Mouse (Mus musculus): ENCODE results near the gene Mxd1.

Gene Mxd1

DNA sequence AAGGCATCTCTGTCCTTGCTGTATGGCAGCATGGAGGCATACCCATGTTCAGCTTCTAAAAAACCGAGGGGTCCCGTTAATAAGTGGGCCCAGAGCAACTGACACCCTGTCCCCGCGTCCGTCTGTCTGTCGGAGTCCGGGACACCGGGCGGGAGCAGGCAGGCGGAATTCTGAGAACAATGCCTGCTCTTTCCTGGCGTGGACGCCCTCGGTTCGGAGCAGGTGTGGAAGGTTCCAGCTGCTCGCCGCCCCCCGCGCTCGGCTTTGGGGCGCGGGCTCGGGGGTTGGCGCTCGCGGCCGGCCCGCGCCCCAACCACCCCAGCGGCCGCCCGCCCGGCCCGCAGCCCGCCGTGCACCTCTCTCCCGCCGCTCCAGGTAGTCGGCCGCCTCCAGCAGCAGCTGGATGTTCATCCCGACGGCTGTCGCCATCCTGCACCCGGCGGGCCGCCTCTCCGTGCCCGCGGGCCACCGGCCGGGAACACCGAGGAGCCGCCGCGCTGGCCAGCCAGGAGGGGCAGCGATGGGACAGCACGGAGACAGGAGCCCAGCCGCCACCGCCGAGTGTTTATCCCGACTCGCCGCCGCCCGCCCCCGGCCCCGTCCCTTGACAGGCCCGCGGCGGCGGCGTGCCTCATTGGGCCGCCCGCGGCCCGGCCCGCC lies at the start of gene Mxd1:
TSS of gene Mxd1 (minus strand) at position 582 of the 660 bp plus-strand sequence.
- no peak for DNase-seq

- no peak for DNase-seq
These were observed 39.3 kb upstream of the Mxd1 start for GRCm38 (mm10) chr6:86708072-86708774.

DNA sequence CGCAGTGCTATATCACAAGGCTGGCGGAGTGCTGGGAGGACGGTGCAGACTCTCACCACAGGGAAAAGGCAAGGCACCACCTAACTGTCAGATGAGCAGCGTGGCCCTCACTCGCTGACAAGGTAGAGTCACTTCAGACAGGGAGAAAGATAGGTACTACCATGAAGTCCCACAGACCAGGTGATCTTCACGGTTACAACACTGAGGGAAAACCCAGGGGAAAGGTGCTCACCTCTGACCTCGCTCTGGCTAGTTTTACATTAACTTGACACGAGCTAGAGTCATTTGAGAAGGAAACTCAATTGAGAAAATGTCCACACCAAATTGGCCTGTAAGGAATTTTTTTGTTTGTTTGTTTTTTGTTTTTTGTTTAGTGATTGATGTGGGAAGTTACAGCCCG lies 33.6 kb upstream of the Mxd1 start:
- no peak for DNase-seq

- no peak for DNase-seq
These were observed 28.9 kb upstream of the Mxd1 start for GRCm38 (mm10) chr6:86697903-86698302.

- DNase-seq = no peak
These were observed 27.3 kb upstream of the Mxd1 start for GRCm38 (mm10) chr6:86696213-86696612.

DNA sequence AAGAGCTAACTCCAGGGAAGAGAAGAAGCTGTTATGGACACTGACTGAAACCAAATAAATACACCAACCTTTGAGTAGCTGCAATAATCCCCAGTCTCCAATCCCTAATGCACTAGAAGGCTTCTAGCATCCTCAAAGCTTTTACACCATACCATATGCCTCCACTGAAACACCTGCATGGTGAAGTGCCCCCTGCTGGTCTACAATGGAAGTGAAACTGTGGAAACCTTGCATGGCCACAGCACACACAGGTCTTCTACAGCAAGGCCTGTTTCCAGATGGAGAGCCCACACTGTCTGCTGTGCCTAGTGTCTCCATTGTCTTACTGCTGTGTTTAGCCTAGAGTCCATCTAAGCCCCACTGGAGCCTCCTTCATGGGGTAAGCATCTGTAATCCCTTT lies 25.5 kb upstream of the Mxd1 start:
- DNase-seq = no peak

DNA sequence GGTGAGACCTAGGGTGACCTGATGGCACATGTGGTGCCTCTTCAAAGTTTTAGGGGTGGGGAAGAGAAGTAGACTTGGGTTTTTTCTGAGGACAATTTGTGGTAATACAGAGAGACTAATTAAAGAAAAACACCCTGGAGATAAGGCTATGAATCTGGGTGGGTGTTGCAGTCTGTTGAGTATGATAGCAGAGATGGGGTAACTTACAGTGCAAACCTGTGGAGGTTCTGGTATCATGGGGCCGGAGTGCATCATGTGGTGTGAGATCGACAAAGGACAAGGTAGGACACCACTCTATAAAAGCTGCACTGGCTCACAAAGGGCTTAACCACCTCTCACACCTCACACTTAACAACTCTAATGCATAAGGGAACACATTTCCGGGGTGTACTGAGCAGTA lies 20.7 kb upstream of the Mxd1 start:
- DNase-seq = no peak

GRCm38 (mm10) chr6:86686971-86687370 lies 18.0 kb upstream of the Mxd1 start:
- DNase-seq = no peak

- no peak for DNase-seq
These were observed 15.7 kb upstream of the Mxd1 start for GRCm38 (mm10) chr6:86684655-86685011.

- peak; percentile 89 for DNase-seq
These were observed 15.1 kb upstream of the Mxd1 start, which contains the start of gene Snrnp27 for GRCm38 (mm10) chr6:86683872-86684654. Gene Snrnp27 (minus strand): TSS chr6:86684522.

GRCm38 (mm10) chr6:86681289-86681688 lies 12.3 kb upstream of the Mxd1 start:
- DNase-seq = no peak

DNA sequence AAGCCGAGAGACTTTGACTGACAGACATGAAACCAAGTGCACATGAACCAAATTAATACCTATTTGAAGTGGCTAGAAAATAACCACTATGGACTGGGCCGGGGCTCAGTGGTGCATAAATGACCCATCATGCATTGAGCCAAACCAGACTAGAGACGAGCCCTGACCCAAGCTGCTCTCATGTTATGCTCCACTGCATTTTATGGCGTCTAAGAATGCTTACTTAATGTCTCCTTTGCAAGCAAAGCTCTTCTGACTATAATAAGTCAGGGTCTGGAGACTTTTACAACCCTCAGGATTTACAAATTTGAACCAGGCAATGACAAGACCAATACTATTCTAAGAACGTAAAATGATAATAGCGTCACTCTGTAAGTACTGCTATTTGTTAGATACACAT lies 9.4 kb upstream of the Mxd1 start:
- no peak for DNase-seq

DNA sequence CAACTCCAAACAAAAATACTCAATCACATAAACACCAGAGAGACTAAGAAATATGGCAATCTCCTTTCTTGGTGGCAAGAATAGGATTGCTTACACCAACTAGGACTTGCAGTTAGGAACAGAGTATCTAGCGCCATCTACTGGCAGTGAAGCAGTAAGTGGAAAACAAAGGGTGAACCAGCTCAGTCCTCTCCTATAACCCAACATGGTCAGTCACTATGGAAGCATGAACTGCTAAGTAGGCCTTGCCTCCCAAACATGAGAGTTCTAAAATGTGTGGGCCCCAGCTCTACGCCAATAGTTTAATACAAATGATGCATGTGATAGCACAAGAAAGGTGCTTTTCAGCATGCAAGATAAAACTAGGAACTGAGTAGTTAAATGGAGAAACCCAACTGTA lies 1.9 kb upstream of the Mxd1 start:
- peak; percentile 45 for DNase-seq

GRCm38 (mm10) chr6:86669240-86669727 lies 323 bp upstream of the Mxd1 start:
- peak; percentile 100 for DNase-seq

DNA sequence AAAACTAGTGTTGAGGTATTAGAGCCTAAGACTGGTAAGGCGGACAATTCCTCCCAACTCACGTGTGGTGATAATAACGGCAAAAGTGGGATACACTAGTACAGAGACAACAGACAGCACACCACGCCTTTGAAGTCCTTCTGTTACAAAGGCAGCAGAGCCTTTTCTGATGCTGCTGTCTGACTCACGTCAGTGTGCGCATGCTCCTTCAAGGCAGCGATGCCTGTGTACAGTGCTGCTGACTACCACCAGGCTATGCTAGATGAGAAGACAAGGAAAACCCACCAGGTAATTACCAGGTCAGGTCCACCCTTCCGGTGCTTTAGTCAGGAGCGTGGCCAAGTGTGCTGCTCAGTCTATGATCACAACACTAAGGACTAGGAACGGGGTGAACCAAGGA lies 1.9 kb downstream of the Mxd1 start:
- no peak for DNase-seq

DNA sequence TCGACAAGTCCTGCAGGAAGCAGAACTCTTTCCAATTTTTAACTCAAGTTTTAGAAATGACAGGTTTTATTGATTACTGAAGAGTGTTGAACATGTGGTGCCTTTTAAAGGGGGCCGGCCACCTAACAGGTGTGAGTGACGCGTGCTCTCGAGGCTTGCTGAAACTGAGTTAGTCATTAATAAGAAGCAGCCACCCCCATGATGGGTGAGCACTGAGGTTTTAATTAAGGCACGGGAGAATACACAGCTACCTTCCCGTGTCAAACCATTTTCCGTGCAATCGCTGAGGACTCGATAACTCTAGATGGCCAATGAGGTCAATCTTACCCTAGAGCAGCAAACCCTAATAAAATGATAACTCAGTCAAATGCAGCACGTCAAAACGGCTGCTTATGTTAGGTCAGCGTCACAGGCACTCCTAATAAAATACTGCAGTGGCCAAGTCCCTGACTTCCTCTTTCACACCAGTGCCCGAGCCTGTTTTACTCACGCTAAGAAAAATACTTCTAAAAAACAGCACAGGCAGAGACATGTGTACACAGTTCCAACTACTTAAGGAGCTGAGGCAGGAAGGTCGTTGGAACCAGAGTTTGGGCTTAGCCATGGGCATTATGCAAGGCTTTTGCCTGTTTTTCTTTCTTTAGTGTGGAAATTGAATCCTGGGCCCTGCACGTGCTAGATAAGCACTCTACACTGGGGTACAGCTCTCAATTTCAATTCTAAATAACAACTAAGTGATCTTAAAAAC lies 3.2 kb downstream of the Mxd1 start:
- DNase-seq = no peak

GRCm38 (mm10) chr6:86665076-86665475 lies 3.9 kb downstream of the Mxd1 start:
- no peak for DNase-seq

DNA sequence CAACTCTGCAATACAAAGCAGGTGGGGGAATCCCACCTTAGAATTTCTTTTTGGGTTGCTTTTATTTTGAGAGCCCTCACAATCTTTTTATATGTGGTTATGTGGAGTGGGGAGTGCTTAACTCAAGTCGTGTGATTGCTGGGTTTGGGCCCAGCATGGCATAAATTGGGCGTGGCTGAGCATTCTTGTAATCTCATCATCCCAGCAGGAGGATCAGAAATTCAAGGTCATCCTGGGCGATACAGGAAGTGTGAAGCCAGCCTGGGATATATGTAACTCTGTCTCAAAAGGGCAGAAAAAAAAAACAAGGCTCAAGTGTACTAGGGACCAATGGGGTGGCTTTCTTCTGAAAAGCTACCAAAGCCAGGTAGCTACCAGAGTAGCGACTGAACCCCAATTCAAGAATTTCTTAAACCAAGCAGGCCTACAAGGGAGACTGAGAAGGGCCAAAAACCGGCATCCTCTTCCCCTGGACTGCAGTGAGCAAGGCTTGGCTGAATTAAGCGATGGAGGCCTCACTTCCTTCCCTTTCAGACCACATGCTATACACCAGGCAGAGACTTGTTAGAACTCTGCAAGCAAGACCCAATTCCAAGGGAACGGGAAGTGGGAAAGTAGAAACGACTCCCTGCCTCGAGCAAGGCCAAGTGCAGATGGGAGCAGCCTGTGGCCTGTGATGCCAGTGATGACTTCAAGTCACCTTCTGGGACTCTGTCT lies 8.6 kb downstream of the Mxd1 start:
- no peak for DNase-seq

DNA sequence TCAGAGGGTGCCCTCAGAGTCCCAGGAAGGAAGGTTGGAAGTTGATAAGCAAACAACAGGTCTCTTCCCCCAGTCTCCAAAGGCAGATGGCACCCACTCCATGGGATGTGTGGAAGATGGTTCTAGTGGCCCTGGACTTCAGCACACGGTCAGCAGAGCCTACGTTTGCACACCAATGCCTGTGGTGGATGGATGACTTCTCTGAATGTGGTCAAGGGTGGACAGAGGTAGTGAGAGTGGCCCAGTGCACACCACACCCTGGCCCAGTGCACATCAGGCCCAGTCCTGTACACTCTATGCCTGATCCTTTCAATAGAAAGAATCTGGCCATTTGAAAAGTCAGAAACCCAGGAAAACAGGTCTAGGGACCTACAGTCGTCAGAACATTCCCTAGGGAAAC lies 10.5 kb downstream of the Mxd1 start:
- no peak for DNase-seq

DNA sequence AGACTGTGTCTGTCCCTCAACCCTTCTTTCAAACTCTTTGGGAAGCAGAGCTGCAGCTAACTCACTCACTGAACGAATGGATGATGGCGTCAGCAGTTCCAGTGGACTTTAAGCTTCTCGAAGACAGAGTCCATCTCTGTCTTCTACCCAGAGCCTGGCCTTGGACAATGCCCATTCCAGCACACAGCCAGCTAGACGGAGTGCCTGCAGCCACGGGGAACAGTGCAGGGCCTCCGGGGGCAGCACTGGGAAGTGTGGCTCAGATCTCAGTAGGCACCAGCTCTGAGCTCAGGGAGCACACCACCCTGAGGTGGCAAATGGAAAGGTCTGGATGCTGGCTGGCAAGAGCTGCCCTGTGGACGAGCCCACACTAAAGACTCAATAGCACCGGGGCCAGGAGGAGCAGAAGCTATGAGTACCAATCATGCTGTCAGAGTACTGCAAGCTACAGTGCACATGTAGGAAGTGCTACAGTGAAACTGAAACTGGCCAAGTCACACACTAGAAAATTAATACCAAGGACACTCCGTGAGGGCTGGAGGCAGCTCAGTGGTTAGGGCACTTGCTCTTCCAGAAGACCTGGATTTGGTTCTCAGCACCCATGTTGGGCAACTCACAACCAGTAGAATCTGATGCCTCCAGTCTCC lies 14.6 kb downstream of the Mxd1 start:
- DNase-seq = no peak

GRCm38 (mm10) chr6:86653026-86653425 lies 15.9 kb downstream of the Mxd1 start:
- no peak for DNase-seq

DNA sequence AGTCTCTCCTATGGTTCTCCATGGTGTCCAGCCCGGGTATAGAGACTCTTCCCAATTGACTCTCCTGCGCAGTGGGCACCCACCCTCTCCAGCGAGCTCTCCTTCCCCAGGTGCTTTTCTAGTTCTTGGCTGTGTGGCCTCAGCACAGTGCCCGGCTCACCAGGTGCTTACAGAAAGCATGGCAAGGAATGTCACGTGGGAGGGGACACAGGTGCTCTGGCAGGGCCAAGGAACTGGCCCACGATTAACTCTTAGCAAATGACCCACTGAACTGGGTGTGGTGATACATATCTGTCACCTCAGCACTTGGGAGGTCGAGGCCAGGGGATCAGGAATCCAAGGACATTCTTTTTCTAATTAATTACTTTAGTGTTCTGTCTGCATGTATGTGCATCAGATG lies 22.8 kb downstream of the Mxd1 start:
- DNase-seq = no peak

All from right cerebral cortex, postnatal 25 days (tissue).